Mouse (Mus musculus): ENCODE results near the gene Gtf2h4. TPM values are rescaled to one million over a fixed set of nuclear protein-coding genes. Genes with fewer than 3 reads are reported as not detected.

Gtf2h4 gene
- 28.8 and 40.8 TPM in 2 replicates for polyA plus RNA-seq (2012; rRNA removed)

GRCm38 (mm10) chr17:35673416-35674035 lies at the start of gene Gtf2h4:
TSS of gene Gtf2h4 (minus strand) at chr17:35673739.
- DNase-seq (ENCODE audit: low read depth) = peak; percentile 99
- TF ChIP-seq POLR2A (IDR thresholded peaks at IDR 0.05; ENCODE audit: borderline replicate concordance, extremely low read depth, insufficient read depth, insufficient read length, poor library complexity, severe bottlenecking) = no peak
- no peak for TF ChIP-seq CTCF (IDR thresholded peaks at IDR 0.05; ENCODE audit: borderline replicate concordance, extremely low read depth, insufficient read depth, insufficient read length)

- no peak for DNase-seq (ENCODE audit: low read depth)
- TF ChIP-seq POLR2A (IDR thresholded peaks at IDR 0.05; ENCODE audit: borderline replicate concordance, extremely low read depth, insufficient read depth, insufficient read length, poor library complexity, severe bottlenecking) (no peak), CTCF (IDR thresholded peaks at IDR 0.05; ENCODE audit: borderline replicate concordance, extremely low read depth, insufficient read depth, insufficient read length) (no peak)
Measured at GRCm38 (mm10) chr17:35721676-35722075, 48.1 kb upstream of the Gtf2h4 start.

GRCm38 (mm10) chr17:35720340-35720727 lies 46.8 kb upstream of the Gtf2h4 start:
- TF ChIP-seq POLR2A (IDR thresholded peaks at IDR 0.05; ENCODE audit: borderline replicate concordance, extremely low read depth, insufficient read depth, insufficient read length, poor library complexity, severe bottlenecking) (no peak), CTCF (IDR thresholded peaks at IDR 0.05; ENCODE audit: borderline replicate concordance, extremely low read depth, insufficient read depth, insufficient read length) (no peak)
- peak; percentile 86 for DNase-seq (ENCODE audit: low read depth)

GRCm38 (mm10) chr17:35719616-35720339 lies 46.2 kb upstream of the Gtf2h4 start:
- TF ChIP-seq CTCF (IDR thresholded peaks at IDR 0.05; ENCODE audit: borderline replicate concordance, extremely low read depth, insufficient read depth, insufficient read length) = peak; percentile 27; the same call in 1 of the 2 replicates
- no peak for TF ChIP-seq POLR2A (IDR thresholded peaks at IDR 0.05; ENCODE audit: borderline replicate concordance, extremely low read depth, insufficient read depth, insufficient read length, poor library complexity, severe bottlenecking)
- peak; percentile 10 for DNase-seq (ENCODE audit: low read depth)

GRCm38 (mm10) chr17:35717080-35717479 lies 43.5 kb upstream of the Gtf2h4 start:
- TF ChIP-seq POLR2A (IDR thresholded peaks at IDR 0.05; ENCODE audit: borderline replicate concordance, extremely low read depth, insufficient read depth, insufficient read length, poor library complexity, severe bottlenecking) (no peak), CTCF (IDR thresholded peaks at IDR 0.05; ENCODE audit: borderline replicate concordance, extremely low read depth, insufficient read depth, insufficient read length) (no peak)
- no peak for DNase-seq (ENCODE audit: low read depth)

- no peak for TF ChIP-seq CTCF (IDR thresholded peaks at IDR 0.05; ENCODE audit: borderline replicate concordance, extremely low read depth, insufficient read depth, insufficient read length)
- no peak for TF ChIP-seq POLR2A (IDR thresholded peaks at IDR 0.05; ENCODE audit: borderline replicate concordance, extremely low read depth, insufficient read depth, insufficient read length, poor library complexity, severe bottlenecking)
- no peak for DNase-seq (ENCODE audit: low read depth)
Measured at GRCm38 (mm10) chr17:35716114-35716513, 42.6 kb upstream of the Gtf2h4 start.

GRCm38 (mm10) chr17:35710705-35711347 lies 37.3 kb upstream of the Gtf2h4 start:
- DNase-seq (ENCODE audit: low read depth) = peak; percentile 95
- no peak for TF ChIP-seq POLR2A (IDR thresholded peaks at IDR 0.05; ENCODE audit: borderline replicate concordance, extremely low read depth, insufficient read depth, insufficient read length, poor library complexity, severe bottlenecking)
- no peak for TF ChIP-seq CTCF (IDR thresholded peaks at IDR 0.05; ENCODE audit: borderline replicate concordance, extremely low read depth, insufficient read depth, insufficient read length)

DNA sequence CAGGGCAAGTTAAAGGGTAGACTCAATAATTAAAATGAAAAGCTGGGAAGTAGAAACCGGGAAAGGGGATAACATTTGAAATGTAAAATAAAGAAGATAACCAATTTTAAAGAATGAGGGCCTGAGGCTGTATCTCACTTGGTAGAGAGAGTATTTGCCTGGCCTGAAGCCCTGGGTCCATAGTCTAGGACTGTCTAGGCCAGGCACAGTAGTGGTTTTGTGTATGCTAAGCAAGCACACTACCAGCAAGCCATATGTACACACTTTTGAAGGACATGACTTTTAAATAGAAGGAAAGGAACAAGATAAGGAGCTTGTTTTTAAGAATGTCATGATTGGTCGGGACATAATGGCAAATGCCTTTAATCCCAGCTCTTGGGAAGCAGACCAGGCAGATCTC lies 35.1 kb upstream of the Gtf2h4 start:
- DNase-seq (ENCODE audit: low read depth) = no peak
- TF ChIP-seq POLR2A (IDR thresholded peaks at IDR 0.05; ENCODE audit: borderline replicate concordance, extremely low read depth, insufficient read depth, insufficient read length, poor library complexity, severe bottlenecking) (no peak), CTCF (IDR thresholded peaks at IDR 0.05; ENCODE audit: borderline replicate concordance, extremely low read depth, insufficient read depth, insufficient read length) (no peak)

- peak; percentile 22 for DNase-seq (ENCODE audit: low read depth)
- TF ChIP-seq CTCF (IDR thresholded peaks at IDR 0.05; ENCODE audit: borderline replicate concordance, extremely low read depth, insufficient read depth, insufficient read length) (no peak), POLR2A (IDR thresholded peaks at IDR 0.05; ENCODE audit: borderline replicate concordance, extremely low read depth, insufficient read depth, insufficient read length, poor library complexity, severe bottlenecking) (no peak)
Measured at GRCm38 (mm10) chr17:35707929-35708328, 34.4 kb upstream of the Gtf2h4 start.

DNA sequence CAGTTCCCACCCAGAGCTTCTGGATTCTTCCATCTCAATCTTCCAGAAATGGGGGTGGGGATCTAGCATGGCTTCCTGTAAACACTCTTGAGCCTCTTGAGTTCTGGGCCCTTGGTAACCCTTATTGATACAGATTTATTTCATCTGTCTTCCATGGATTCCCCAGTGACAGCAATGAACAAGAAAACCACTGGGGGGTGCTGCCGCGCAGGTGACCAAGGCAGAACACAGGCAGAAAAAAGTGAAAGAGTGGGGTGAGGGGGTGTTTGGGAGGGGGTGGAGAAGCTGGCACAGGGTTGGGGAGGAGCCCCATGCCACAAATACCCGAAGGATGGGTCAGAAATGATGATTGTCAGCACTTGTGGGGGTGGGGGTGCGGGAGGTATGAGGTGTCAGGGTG lies 32.3 kb upstream of the Gtf2h4 start:
- peak; percentile 65 for DNase-seq (ENCODE audit: low read depth)
- TF ChIP-seq POLR2A (IDR thresholded peaks at IDR 0.05; ENCODE audit: borderline replicate concordance, extremely low read depth, insufficient read depth, insufficient read length, poor library complexity, severe bottlenecking) = no peak
- peak; percentile 59; the same call in 1 of the 2 replicates for TF ChIP-seq CTCF (IDR thresholded peaks at IDR 0.05; ENCODE audit: borderline replicate concordance, extremely low read depth, insufficient read depth, insufficient read length)
